Mouse (Mus musculus): ENCODE measurements at regions not wholly inside any gene's neighbourhood (a gene's known extent, or its start where the extent isn't known, plus 50 kb on each side); places are given as distances from the start of the nearest gene placed in this dataset.

GRCm38 (mm10) chr13:59874137-59874931, 51.4 kb upstream of the Tut7 start:
- DNase-seq (ENCODE audit: low spot score in 2 of 2): no peak
